Mouse (Mus musculus): ENCODE results near the gene Hspb6. TPM values are rescaled to one million over a fixed set of nuclear protein-coding genes. Genes with fewer than 3 reads are reported as not detected.

Gene Hspb6
- polyA plus RNA-seq, 1 experiment: 74.3 TPM

DNA sequence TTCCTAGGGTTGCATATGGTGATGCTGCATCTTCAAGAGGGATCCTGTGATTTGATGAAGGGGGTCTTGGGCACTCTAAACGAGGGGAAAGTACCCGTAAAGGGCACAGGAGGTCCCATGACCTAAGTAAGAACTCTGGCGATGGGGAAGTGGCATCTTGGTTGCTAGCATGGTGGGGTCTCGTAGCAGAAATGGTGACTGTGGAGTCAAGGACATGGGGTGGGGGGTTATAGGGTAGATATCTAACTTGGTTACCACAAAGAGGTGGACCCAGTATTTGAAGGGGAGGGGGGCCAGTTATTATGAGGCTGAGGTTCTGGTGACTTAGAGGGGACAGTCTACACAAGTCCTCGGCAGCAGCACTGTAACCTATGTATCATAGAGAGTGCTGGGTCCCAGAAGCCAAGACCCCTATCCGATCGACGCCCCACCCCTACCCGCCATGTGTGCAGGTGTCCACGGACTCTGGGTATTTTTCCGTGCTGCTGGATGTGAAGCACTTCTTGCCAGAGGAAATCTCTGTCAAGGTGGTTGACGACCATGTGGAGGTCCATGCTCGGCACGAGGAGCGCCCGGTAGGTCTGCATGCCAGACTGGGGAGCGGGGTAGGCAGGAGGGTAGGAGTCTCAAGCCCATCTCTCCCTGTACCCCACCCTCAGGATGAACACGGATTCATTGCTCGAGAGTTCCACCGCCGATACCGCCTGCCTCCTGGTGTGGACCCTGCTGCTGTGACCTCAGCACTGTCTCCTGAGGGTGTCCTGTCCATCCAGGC, 2.0 kb downstream of the Hspb6 start:
- H3K4me3 ChIP-seq (ENCODE audit: control insufficient read depth, low read depth, low read length): peak overlapping the region; percentile 100
- H3K27ac ChIP-seq (ENCODE audit: control insufficient read depth, insufficient read depth, low read depth, low read length): peak overlapping the region; percentile 41; the same call in 1 of the 2 replicates
- H3K27me3 ChIP-seq (ENCODE audit: control insufficient read depth, insufficient read depth, low read length): no peaks in the 10 kb centered on the region
- peaks cover 28% of the 10 kb centered on the region for H3K4me1 ChIP-seq (ENCODE audit: control insufficient read depth, insufficient read depth, low read length)
- no peaks in the 10 kb centered on the region; the same call in 1 of the 2 replicates for H3K36me3 ChIP-seq (ENCODE audit: control insufficient read depth, insufficient read depth, low read length)
- TF ChIP-seq CTCF (IDR thresholded peaks at IDR 0.05; ENCODE audit: control insufficient read depth, insufficient read depth, insufficient replicate concordance, low read depth, low read length) (0 out of 2 replicates have a peak, but pooled peaks have one; percentile 11), POLR2A (IDR thresholded peaks at IDR 0.05; ENCODE audit: control insufficient read depth, low read depth, low read length) (no peak)

GRCm38 (mm10) chr7:30556894-30557536, 5.0 kb downstream of the Hspb6 start:
- H3K27ac ChIP-seq (ENCODE audit: control insufficient read depth, insufficient read depth, low read depth, low read length): no peak overlapping the region
- H3K36me3 ChIP-seq (ENCODE audit: control insufficient read depth, insufficient read depth, low read length): no peaks in the 10 kb centered on the region; the same call in 1 of the 2 replicates
- H3K4me3 ChIP-seq (ENCODE audit: control insufficient read depth, low read depth, low read length): no peak overlapping the region
- H3K4me1 ChIP-seq (ENCODE audit: control insufficient read depth, insufficient read depth, low read length): peaks cover 32% of the 10 kb centered on the region
- H3K27me3 ChIP-seq (ENCODE audit: control insufficient read depth, insufficient read depth, low read length): no peaks in the 10 kb centered on the region
- no peak for TF ChIP-seq CTCF (IDR thresholded peaks at IDR 0.05; ENCODE audit: control insufficient read depth, insufficient read depth, insufficient replicate concordance, low read depth, low read length)
- no peak for TF ChIP-seq POLR2A (IDR thresholded peaks at IDR 0.05; ENCODE audit: control insufficient read depth, low read depth, low read length)

DNA sequence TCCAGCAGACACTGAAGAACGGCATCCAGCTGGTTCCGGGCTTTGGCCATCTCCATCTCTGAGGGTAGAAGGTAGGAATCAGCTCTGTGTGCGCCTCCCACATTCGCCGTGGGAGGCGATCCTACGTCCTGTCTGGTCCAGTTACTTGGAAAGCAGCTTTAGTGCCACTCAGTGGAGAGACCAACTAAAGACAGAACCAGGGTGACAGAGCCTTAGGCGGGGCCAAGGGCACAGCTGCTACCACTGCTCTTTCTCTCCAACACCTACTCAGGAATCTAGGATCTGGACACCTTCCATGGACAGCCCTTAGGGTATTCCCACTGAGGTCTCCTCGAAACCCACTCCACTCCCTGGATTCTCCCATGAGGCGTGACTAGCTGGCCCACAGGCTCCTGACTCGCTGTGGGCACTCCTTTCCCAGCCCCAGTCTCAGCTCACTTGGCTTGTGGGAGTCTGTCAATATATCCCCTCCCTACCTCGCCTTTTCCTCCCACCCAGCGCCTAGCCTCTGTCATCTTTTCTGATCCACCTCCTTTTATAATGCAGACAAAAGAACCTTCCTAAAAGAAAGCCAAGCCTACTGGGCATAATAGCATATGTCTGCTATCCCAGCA, 6.0 kb downstream of the Hspb6 start:
- H3K4me3 ChIP-seq (ENCODE audit: control insufficient read depth, low read depth, low read length): peak overlapping the region; percentile 94
- peaks cover 30% of the 10 kb centered on the region for H3K4me1 ChIP-seq (ENCODE audit: control insufficient read depth, insufficient read depth, low read length)
- no peaks in the 10 kb centered on the region; the same call in 1 of the 2 replicates for H3K36me3 ChIP-seq (ENCODE audit: control insufficient read depth, insufficient read depth, low read length)
- TF ChIP-seq CTCF (IDR thresholded peaks at IDR 0.05; ENCODE audit: control insufficient read depth, insufficient read depth, insufficient replicate concordance, low read depth, low read length) (no peak), POLR2A (IDR thresholded peaks at IDR 0.05; ENCODE audit: control insufficient read depth, low read depth, low read length) (no peak)
- no peak overlapping the region; the same call in 1 of the 2 replicates for H3K27ac ChIP-seq (ENCODE audit: control insufficient read depth, insufficient read depth, low read depth, low read length)
- no peaks in the 10 kb centered on the region for H3K27me3 ChIP-seq (ENCODE audit: control insufficient read depth, insufficient read depth, low read length)

- TF ChIP-seq CTCF (IDR thresholded peaks at IDR 0.05; ENCODE audit: control insufficient read depth, insufficient read depth, insufficient replicate concordance, low read depth, low read length): no peak
- no peak for TF ChIP-seq POLR2A (IDR thresholded peaks at IDR 0.05; ENCODE audit: control insufficient read depth, low read depth, low read length)
- Histone ChIP-seq H3K36me3 (ENCODE audit: control insufficient read depth, insufficient read depth, low read length) (no peaks in the 10 kb centered on the region; the same call in 1 of the 2 replicates), H3K4me1 (ENCODE audit: control insufficient read depth, insufficient read depth, low read length) (peaks cover 25% of the 10 kb centered on the region), H3K27me3 (ENCODE audit: control insufficient read depth, insufficient read depth, low read length) (no peaks in the 10 kb centered on the region), H3K4me3 (ENCODE audit: control insufficient read depth, low read depth, low read length) (peak overlapping the region; percentile 94), H3K27ac (ENCODE audit: control insufficient read depth, insufficient read depth, low read depth, low read length) (peak overlapping the region; percentile 79)
Observed at GRCm38 (mm10) chr7:30558656-30559442, 6.9 kb downstream of the Hspb6 start.

DNA sequence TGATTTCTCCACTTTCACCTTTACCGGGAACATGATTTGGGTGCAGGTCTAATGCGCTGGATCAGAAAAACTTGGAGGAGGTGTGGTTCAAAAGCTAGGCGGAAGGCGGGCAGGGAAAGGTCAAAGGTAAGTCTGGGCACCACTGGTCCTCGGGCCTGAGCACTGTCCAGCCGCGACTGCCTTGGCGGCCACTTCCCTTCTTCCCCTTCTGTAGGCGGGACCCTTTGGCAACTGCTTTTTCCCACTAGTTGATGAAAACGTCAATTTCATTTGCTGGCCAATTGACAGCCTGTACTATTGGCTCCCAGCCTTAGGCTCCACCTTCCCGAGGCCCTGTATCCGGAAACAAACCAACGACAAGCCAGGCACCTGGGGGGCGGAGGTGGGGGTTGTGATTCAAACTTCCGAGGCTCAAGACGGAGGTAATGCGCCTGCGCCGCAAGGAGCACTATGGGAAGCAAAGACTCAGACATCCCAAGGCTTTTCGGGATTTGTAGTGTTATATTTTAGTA, 7.5 kb downstream of the Hspb6 start, which contains the start of gene Lin37:
Gene Lin37 (minus strand): TSS at position 396 of the 512 bp plus-strand sequence.
- peak within 1 kb of the TSS; percentile 79 for H3K27ac ChIP-seq (ENCODE audit: control insufficient read depth, insufficient read depth, low read depth, low read length)
- TF ChIP-seq CTCF (IDR thresholded peaks at IDR 0.05; ENCODE audit: control insufficient read depth, insufficient read depth, insufficient replicate concordance, low read depth, low read length): no peak
- TF ChIP-seq POLR2A (IDR thresholded peaks at IDR 0.05; ENCODE audit: control insufficient read depth, low read depth, low read length): peak; percentile 61; the same call in 1 of the 2 replicates
- H3K4me3 ChIP-seq (ENCODE audit: control insufficient read depth, low read depth, low read length): peak within 1 kb of the TSS; percentile 94
- no peaks in the 10 kb centered on the region for H3K27me3 ChIP-seq (ENCODE audit: control insufficient read depth, insufficient read depth, low read length)
- peaks cover 19% of the 10 kb centered on the region for H3K4me1 ChIP-seq (ENCODE audit: control insufficient read depth, insufficient read depth, low read length)
- H3K36me3 ChIP-seq (ENCODE audit: control insufficient read depth, insufficient read depth, low read length): no peaks in the 10 kb centered on the region; the same call in 1 of the 2 replicates

DNA sequence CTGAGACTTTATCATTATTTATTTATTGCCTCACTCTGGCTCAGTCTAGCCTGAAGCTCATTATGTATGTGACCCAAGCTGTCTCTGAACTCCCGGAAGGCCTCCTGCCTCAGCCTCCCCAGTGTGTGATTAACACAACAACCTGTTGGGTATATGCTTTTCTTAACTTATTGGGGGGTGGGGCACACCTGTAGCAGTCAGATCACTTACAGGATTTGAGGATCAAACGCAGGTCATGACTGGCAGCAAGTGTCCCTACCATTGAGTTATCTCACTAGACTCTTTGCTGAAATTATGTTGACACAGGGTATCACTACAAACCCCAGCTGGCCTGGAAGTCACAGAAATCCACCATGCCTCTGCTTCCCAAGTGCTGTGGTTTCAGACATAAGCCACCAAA, 8.3 kb downstream of the Hspb6 start:
- no peak overlapping the region for H3K27ac ChIP-seq (ENCODE audit: control insufficient read depth, insufficient read depth, low read depth, low read length)

More for the DNA sequence above, 8.3 kb downstream of the Hspb6 start:
- H3K27me3 ChIP-seq (ENCODE audit: control insufficient read depth, insufficient read depth, low read length): no peaks in the 10 kb centered on the region
- no peak overlapping the region for H3K4me3 ChIP-seq (ENCODE audit: control insufficient read depth, low read depth, low read length)
- no peak for TF ChIP-seq POLR2A (IDR thresholded peaks at IDR 0.05; ENCODE audit: control insufficient read depth, low read depth, low read length)
- TF ChIP-seq CTCF (IDR thresholded peaks at IDR 0.05; ENCODE audit: control insufficient read depth, insufficient read depth, insufficient replicate concordance, low read depth, low read length): no peak
- H3K36me3 ChIP-seq (ENCODE audit: control insufficient read depth, insufficient read depth, low read length): no peaks in the 10 kb centered on the region; the same call in 1 of the 2 replicates
- H3K4me1 ChIP-seq (ENCODE audit: control insufficient read depth, insufficient read depth, low read length): peaks cover 16% of the 10 kb centered on the region

Data from testis, adult 2 months (tissue).